ENCODE assay signal across 19 mouse cellular contexts in the genomic region with DNA sequence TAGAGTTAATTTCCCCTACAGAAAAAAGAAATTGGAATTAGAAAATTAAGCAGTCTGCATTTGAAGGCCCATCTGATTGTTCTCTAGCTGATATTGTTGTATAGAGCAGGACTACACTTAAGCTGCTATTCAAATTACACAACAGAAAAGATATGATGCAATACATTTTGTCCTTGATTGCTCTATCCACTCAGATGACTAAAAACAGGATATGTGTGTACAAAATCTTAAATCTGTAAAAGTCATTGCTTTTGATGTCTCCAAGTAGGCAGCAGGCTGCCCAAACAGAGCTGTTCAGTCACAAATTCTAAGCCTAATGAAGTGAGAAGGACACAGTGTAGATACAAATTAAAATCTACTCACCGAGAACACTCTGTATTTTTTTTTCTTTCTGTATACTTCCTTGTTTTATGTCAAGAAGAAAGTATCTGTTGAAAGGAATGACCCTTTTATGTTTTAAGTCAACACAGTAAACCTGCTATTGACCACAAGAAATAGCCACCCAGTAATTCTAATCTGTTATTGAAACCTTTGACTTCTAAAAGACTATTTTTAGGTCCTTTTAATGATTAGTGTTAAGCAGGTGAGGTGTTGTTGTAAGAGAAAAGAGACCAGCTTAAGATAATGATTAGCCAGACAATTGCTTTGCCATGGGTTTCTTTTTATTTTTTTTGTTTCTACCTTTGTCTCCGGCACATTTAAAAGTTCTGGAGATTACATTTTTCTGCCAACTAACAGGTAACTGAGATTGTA.
DNase-seq lines count a peak whose midpoint lies in the region; ATAC-seq and TF ChIP-seq lines count a peak whose summit lies in the region.
"Had no signal": no experiment of that assay in that cellular context is flagged by ENCODE, and none has a peak within 500 bp of the region (broad histone marks: within the 10 kb centered on the region; RNA-seq: fewer than 3 reads in every experiment).

No protein-coding gene starts in this region.

- 27% methylated on average over 2 of the region's 2 CpGs for WGBS in liver, adult 2 months

- no peak overlapping the region for H3K9ac ChIP-seq in liver, adult 2 months (ENCODE audit: low read depth, low read length)
- H3K9ac ChIP-seq: kidney, embryonic 15.5 days; limb, embryonic 13.5 days; midbrain, embryonic 15.5 days had no signal

- no peaks in the 10 kb centered on the region for H3K27me3 ChIP-seq in liver, adult 2 months (ENCODE audit: control insufficient read depth, insufficient read depth, low read length)
- H3K27me3 ChIP-seq in C2C12 (ENCODE audit: control insufficient read depth, insufficient read depth, insufficient read length), result no peaks in the 10 kb centered on the region
- H3K27me3 ChIP-seq: kidney, embryonic 15.5 days; limb, embryonic 13.5 days; midbrain, embryonic 15.5 days had no signal

- peaks cover 7% of the 10 kb centered on the region for H3K4me1 ChIP-seq in liver, adult 2 months (ENCODE audit: control insufficient read depth, insufficient read depth, low read length)
- H3K4me1 ChIP-seq: limb, embryonic 13.5 days; midbrain, embryonic 15.5 days had no signal

- H3K27ac ChIP-seq in liver, adult 2 months (replicated peaks; ENCODE audit: insufficient read depth, low read depth, low read length), result 0 out of 2 replicates have a peak overlapping the region, but pooled peaks have one; percentile 27
- H3K27ac ChIP-seq: hindbrain, postnatal 0 days; kidney, embryonic 15.5 days; limb, embryonic 13.5 days; midbrain, embryonic 15.5 days had no signal

- H3K79me2 ChIP-seq in liver, adult 2 months (ENCODE audit: control insufficient read depth, insufficient read depth, low read length), result no peaks in the 10 kb centered on the region
- H3K79me2 ChIP-seq in C2C12 (ENCODE audit: control insufficient read depth, insufficient read depth), result no peaks in the 10 kb centered on the region

- H3K79me3 ChIP-seq in C2C12 (ENCODE audit: low read depth), result no peaks in the 10 kb centered on the region

- no peak for TF ChIP-seq CTCF in liver, adult 2 months (IDR thresholded peaks at IDR 0.05; ENCODE audit: low read depth, low read length)
- no peak for TF ChIP-seq CTCF in C2C12 (IDR thresholded peaks at IDR 0.05; ENCODE audit: control insufficient read depth, insufficient read depth, insufficient read length)

- ATAC-seq in granulocyte monocyte progenitor cell, adult 5-6 weeks (replicated peaks; ENCODE audit: poor library complexity, severe bottlenecking), result peak; percentile 94
- ATAC-seq: forebrain, embryonic 14.5 days; hindbrain, postnatal 0 days; midbrain, embryonic 15.5 days had no signal

- H3K36me3 ChIP-seq in liver, adult 2 months (ENCODE audit: control insufficient read depth, insufficient read depth, low read length), result no peaks in the 10 kb centered on the region
- H3K36me3 ChIP-seq in C2C12 (ENCODE audit: control insufficient read depth, insufficient read depth), result no peaks in the 10 kb centered on the region
- H3K36me3 ChIP-seq: G1E; kidney, embryonic 15.5 days; limb, embryonic 13.5 days; midbrain, embryonic 15.5 days had no signal

- no peak overlapping the region for H3K4me3 ChIP-seq in liver, adult 2 months (ENCODE audit: insufficient read depth, low read depth, low read length)
- no peak overlapping the region for H3K4me3 ChIP-seq in C2C12 (ENCODE audit: insufficient read depth, poor library complexity, severe bottlenecking)
- H3K4me3 ChIP-seq: kidney, embryonic 15.5 days; limb, embryonic 13.5 days; midbrain, embryonic 15.5 days had no signal

- TF ChIP-seq POLR2A in liver, adult 2 months (IDR thresholded peaks at IDR 0.05; ENCODE audit: extremely low read depth, insufficient read depth, low read length), result no peak

- DNase-seq in liver, adult 2 months (ENCODE audit: extremely low read depth, low read depth, low spot score), result peak; percentile 88
- no peak for DNase-seq in liver
- DNase-seq in skeletal muscle tissue, adult 2 months (ENCODE audit: low read depth, low spot score), result peak; percentile 16
- no peak for DNase-seq in layer of hippocampus, postnatal 14 days (ENCODE audit: low spot score in 2 of 2)
- no peak for DNase-seq in spleen, postnatal 36 days (ENCODE audit: low spot score in 2 of 2)
- DNase-seq in testis, postnatal 14 days (ENCODE audit: low spot score), result no peak
- DNase-seq: adrenal gland, postnatal 10 days; cerebellum, adult 9-10 months; embryo, embryonic 11 days; right cerebral cortex, postnatal 25 days; thymus, postnatal 4 days had no signal

- H3ac ChIP-seq in C2C12 (ENCODE audit: control insufficient read depth, insufficient read length, low read depth), result no peak overlapping the region

TF ChIP-seq in C2C12, 6 proteins besides CTCF, POLR2A, EP300 and RAD21:
- TF ChIP-seq CEBPB (IDR thresholded peaks at IDR 0.05; ENCODE audit: low read depth) (peak; percentile 72), MYOG (IDR thresholded peaks at IDR 0.05; ENCODE audit: control insufficient read depth, extremely low read depth, insufficient read length) (no peak)

Comparison
In these comparisons a context has a peak if more than half of its experiments do, and no peak if none do; other contexts are left out.
1. DNase-seq: peak in liver, adult 2 months (single experiment) and skeletal muscle tissue, adult 2 months (single experiment); none in liver (single experiment), layer of hippocampus, postnatal 14 days (0 of 2), spleen, postnatal 36 days (0 of 2) and testis, postnatal 14 days (single experiment).